Mouse (Mus musculus) brown adipose tissue, adult 24 weeks (tissue): ENCODE measurements around the gene Neurod4. TPM values are rescaled to one million over a fixed set of nuclear protein-coding genes. Genes with fewer than 3 reads are reported as not detected.
"Not testable (repeated sequence)": the region's sequence is repeated elsewhere in the genome, so short reads cannot be mapped to it uniquely, and the experiment has no call there.

Experiments used
- H3K27ac ChIP-seq: fragments of 200-500 bp; replicated peaks from 2 replicates; pipeline ENCODE4 v1.5.1; 2012; ENCODE audit warnings: low read depth, mild to moderate bottlenecking, low read length
- H3K4me1 ChIP-seq: fragments of 200-500 bp; 2 replicates; pipeline ENCODE4 v1.6.1; 2012; ENCODE audit warnings: low read length, mixed read lengths; ENCODE audit not compliant: control insufficient read depth, insufficient read depth, insufficient read length
- H3K4me3 ChIP-seq: fragments of 200-500 bp; 2 replicates; pipeline ENCODE4 v1.5.1; 2012; ENCODE audit warnings: low read depth, mild to moderate bottlenecking, low read length, moderate library complexity; ENCODE audit not compliant: insufficient read depth
- polyA plus RNA-seq: library from polyadenylated mRNA; stranded (reverse); fragments of >200 nt; gene quantifications from 2 replicates; pipeline ENCODE4 v1.2.4, GENCODE M21; 2012; ENCODE audit not compliant: missing spikeins, insufficient read depth, insufficient read length

The Neurod4 gene
- not detected in 2 replicates for polyA plus RNA-seq

DNA sequence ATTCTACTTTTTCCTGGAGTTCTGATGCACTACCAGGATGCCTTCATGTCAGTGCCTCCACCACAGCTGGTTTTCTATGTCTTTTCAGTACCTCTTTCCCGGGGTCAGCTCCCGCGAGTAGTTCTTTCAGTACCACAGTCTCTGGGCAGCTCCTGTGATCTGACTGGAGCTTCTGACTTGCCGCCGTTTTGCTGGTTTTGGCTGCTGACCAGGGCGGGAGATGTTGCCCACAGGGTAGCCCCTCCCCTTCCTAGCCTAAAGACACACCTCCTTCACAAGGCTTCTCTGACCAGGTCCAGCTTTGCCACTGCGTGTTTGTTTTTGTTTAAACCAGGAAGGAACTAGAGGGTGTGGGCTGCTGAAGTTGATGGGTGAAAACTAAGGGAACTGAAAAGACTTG, at the start of gene Neurod4:
TSS of gene Neurod4 (minus strand) at position 175 of the 400 bp plus-strand sequence.
- no peak within 1 kb of the TSS for H3K4me3 ChIP-seq
- H3K27ac ChIP-seq = no peak within 1 kb of the TSS
- no peaks in the 10 kb centered on the region for H3K4me1 ChIP-seq

DNA sequence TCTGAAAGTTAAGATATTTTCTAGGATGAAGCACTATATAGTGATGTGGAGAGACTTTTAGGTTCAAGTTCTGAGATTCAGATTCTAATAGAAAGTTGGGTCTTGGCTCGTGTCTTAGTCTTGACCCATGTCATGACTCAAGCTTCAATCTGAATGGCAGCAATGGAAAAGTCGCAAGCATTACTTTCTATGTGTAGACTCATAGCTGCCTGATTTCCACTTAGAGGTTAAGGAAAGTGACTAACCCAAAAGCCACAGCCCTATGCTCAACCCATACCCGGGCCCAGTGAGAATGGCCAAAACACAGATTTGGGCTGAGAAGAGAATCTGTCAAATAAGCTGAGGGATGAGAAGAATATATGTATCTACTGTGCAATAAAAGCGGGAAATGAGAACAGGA, 44.2 kb upstream of the Neurod4 start:
- no peak overlapping the region for H3K27ac ChIP-seq
- no peaks in the 10 kb centered on the region for H3K4me1 ChIP-seq
- H3K4me3 ChIP-seq = no peak overlapping the region

DNA sequence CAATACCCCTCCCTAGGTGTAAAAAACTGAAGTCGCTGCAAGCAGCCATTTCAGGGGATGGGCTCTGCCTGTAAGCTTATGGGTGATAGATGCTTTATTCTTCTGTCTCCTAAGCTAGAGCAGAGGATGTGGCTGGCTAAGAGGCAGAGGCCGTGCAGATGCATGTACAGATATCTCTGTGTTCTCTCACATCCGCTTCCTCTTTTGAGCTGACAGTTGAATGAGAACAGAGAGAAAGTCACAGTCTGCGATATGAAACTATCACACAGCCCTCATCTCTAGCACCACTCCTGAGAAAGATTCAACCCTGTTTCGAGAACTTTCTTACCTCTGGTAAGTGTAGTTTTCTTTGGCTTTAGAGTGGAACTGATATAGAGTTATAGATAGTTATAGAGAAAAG, 42.6 kb upstream of the Neurod4 start, which contains the start of gene Tespa1:
TSS of gene Tespa1 (plus strand) at position 234 of the 400 bp plus-strand sequence.
- no peaks in the 10 kb centered on the region for H3K4me1 ChIP-seq
- H3K27ac ChIP-seq = no peak within 1 kb of the TSS
- H3K4me3 ChIP-seq = no peak within 1 kb of the TSS

DNA sequence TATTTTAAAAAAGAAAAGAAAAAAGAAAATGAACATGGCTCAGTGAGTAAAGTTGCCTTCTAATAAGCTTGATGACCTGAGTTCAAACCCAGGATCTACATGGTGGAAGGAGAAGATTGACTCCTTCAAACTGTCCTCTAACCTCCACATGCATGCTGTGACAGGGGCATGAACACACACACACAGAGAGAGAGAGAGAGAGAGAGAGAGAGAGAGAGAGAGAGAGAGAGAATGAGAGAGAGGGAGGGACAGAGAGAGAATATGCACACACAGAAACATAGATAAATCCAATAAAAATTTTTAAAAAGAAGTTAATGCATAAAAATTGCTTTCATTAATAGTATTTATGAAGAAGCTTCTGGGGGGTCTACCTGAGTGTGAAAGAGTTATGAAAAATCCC, 42.0 kb upstream of the Neurod4 start:
- H3K4me3 ChIP-seq = no peak overlapping the region
- no peaks in the 10 kb centered on the region for H3K4me1 ChIP-seq
- H3K27ac ChIP-seq = no peak overlapping the region

DNA sequence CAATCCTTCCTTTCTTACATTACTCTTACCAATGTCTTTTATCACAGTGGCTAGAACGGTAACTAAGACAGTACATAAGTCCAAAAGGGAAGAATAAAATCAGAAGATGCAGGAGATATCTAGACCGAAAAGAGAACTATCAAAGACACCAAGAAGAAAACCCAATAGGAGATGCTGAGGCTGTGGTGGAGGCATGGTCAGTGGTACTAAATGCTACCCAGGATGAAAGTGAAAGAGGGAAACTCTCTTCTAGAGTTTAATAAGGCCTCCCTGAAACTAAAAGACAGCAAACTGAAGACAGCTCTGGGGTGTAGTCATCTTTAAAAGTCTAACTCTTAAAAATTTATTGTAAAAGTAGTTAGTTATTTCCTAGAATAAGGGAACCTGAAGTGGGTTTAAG, 40.7 kb upstream of the Neurod4 start:
- no peaks in the 10 kb centered on the region for H3K4me1 ChIP-seq
- no peak overlapping the region for H3K27ac ChIP-seq
- H3K4me3 ChIP-seq = no peak overlapping the region

DNA sequence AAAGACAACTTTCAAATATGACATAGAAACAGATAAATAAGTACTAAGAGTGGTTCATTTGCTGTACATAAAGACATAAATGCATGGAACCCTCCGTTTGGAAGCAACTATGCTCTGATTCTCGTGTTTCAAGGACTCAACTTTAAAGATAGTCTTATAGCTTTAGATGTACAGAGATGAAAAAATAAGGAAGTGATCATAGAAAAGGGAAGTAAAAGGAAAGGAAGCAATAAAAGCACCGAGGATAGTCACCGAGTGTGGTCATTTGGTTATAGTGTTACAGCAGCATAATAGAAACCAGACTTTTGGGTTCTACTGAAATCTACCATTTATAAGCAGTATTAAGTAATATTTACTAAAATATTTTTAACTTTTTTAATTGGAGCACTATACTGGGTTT, 38.7 kb upstream of the Neurod4 start:
- Histone ChIP-seq H3K4me3 (no peak overlapping the region), H3K27ac (no peak overlapping the region)

DNA sequence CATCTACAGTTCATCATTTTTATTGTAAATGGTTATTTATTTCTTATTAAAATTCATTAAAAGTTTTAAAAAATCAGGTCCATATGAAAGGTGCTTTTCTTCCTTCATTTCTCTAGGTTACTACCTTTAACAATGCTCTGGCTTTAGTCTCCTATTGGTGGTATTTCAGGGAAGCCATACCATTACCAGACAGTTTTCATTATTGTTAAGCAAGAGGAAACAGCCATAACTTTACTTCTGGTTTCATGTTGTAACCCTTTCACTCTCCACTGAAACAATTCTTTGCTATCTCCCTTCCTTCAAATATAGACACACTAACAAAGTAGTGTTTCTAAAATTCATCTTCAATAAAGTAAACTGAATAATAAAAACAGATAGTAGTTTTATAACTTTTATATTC, 35.8 kb upstream of the Neurod4 start:
- Histone ChIP-seq H3K27ac (no peak overlapping the region), H3K4me1 (no peaks in the 10 kb centered on the region), H3K4me3 (no peak overlapping the region)

More for the DNA sequence above, 38.7 kb upstream of the Neurod4 start:
- H3K4me1 ChIP-seq = no peaks in the 10 kb centered on the region

DNA sequence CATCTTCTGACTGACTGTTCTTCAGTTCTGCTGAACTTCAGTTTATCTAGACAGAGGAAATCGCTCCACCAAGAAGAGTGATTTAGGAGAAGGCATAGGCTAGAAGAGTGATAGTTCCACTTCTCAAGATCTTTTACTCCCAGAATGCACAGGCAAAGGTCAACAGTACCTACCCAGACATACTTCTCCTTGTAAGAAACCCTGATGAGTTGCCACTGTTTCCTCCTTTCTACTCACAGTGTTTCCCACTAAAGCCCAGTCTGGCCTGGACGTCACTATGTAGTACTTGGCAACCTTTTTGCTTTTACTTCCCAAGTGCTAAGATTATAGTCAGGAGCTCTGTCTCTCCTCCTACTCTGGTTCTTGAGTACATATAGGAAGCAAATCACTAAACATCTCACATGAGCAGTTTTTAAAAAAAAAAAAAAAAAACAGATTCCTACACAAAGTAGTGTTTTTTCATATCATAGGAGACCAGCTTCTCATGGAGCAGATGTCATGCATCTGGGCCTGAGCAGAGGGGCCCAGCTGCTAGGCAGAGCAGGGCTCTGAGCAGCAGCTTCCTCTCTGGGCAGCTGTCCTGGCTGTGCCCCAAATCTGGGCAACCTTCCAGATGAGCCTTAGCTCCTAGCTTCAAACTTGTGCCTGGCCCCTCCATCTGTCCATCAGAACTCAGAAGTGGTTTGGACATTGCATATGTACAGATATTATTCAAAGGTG, 34.2 kb upstream of the Neurod4 start:
- no peaks in the 10 kb centered on the region for H3K4me1 ChIP-seq
- no peak overlapping the region for H3K27ac ChIP-seq
- no peak overlapping the region for H3K4me3 ChIP-seq

DNA sequence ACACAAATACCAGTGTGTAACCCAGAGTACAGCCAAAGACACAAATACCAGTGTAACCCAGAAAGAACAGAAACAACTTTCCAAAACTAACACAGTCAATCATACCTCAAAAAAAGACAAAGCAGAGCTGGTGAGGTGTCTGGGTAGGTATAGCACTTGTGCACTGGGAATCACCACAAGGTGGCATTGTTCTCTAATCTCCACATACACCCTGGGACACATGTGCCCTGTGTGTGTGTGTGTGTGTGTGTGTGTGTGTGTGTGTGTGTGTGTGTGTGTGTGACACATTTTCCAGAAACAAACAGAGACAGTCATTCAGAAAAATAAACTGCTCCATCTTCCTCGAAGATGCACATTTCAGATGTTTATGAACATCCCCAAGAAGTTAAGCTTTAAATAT, 33.5 kb upstream of the Neurod4 start:
- H3K4me3 ChIP-seq = no peak overlapping the region

DNA sequence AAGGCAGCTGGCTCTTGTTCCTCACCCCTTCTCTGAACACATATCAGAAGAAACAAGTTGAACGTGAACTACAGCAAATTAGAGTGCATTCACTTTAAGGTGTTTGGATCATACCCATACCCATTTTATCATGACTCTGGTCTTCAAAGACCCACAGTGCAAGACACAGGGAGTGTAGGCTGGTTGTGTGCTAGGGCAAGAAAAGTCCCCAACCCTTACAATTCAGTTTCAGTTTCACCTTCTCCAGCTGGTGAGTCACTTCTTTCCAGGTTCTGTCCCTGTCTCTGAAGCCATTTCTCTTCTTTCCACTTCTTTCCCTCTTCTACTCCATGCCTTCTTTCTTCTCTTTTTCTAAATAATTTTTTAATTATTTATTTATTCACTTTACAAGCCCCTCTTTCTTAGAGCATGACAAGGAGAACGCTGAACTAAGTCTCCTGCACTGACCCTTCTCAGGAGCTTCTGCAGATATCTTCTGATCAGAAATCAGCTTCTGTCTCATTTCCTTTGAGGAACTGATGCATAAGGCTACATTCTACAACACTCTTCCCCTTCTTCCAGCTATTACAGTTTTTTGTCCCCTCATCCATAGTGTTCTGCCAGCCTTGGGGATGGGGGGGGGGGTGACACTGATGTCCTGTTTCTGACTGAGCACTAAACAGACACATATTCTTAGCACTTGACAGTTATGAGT, 31.6 kb upstream of the Neurod4 start:
- Histone ChIP-seq H3K27ac (no peak overlapping the region), H3K4me1 (no peaks in the 10 kb centered on the region), H3K4me3 (no peak overlapping the region)

More for the DNA sequence above, 33.5 kb upstream of the Neurod4 start:
- no peak overlapping the region for H3K27ac ChIP-seq
- no peaks in the 10 kb centered on the region for H3K4me1 ChIP-seq

DNA sequence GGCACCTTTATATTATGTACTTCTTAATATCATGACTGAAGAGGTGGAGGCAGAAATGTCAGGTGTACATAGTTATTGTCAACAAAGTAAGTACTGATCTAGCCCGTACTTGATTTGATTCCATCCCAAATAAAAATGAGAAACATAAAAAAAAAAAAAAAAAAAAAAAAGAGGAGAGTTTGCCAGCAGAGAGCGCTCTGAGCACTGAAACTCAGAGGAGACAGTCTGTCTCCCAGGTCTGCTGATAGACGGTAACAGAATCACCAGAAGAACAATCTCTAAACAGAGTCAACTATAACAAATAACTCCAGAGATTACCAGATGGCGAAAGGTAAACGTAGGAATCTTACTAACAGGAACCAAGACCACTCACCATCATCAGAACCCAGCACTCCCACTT, 24.1 kb upstream of the Neurod4 start:
- not testable (repeated sequence) for H3K4me1 ChIP-seq, H3K4me3 ChIP-seq, H3K27ac ChIP-seq

DNA sequence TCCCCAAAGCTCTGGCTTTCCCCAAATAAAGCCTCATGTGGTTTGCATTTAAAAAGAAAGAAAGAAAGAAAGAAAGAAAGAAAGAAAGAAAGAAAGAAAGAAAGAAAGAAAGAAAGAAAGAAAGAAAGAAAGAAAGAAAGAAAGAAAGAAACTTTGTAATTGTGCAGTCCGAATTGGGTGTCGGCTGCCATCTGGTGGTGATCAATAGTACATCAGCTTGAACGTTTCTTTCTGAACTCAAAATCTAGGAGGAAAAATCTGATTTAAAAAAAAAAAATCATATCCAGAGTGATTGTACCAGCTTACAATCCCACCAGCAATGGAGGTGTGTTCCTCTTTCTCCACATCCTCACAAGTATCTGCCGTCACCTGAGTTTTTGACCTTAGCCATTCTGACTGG, 18.7 kb upstream of the Neurod4 start:
- H3K4me1 ChIP-seq, H3K27ac ChIP-seq, H3K4me3 ChIP-seq: not testable (repeated sequence)

DNA sequence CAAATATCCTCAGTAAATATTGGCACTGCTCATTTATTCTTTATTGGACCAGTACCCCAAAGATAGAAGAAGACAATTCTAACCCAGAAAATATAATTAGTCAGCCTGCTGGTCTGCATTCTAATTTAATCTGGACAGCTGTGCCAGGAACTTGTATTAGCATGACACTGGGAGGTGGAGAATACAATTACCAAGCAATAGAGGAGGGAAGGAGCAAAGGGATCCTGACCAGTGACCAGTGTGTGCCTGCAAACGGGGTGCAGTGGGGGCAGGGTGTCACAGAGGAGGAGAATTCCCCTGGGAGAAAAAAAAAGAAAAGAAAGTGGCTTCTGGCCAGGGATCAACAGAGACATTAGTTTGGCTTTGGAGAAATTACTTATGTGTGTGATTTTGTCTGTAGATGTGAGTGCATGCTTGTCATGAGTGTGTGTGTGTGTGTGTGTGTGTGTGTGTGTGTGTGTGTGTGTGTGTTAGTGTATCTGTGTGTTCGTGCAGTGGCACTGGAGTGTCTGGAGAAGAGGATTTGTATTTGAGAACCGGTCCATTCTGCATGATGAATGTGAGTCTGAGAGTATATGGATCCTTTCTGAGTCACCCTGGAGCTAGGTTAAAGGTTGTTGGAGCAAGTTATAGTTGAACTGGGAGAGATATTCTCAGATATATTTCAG, 13.8 kb upstream of the Neurod4 start:
- no peak overlapping the region for H3K27ac ChIP-seq
- no peaks in the 10 kb centered on the region for H3K4me1 ChIP-seq
- H3K4me3 ChIP-seq = no peak overlapping the region

DNA sequence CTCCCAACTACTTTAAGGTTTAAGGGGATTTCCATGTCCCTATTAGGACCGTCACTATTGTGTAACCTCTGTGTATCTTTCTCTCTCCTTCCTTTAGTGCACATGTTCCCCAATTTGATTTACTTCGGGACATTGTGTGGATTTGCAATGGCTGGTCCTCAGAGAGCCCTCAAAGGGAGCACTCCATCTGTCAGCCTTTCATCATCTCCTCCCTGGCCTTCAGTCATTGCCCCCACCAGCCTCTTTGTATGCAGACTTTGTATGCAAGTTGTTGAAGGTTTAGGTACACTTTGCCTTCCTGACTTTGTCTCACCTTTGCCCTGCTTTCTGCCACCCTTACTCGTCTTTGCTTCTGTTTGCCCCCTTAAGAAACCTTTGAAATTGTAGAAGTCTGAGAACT, 8.0 kb upstream of the Neurod4 start:
- no peaks in the 10 kb centered on the region for H3K4me1 ChIP-seq
- H3K4me3 ChIP-seq = no peak overlapping the region
- no peak overlapping the region for H3K27ac ChIP-seq

DNA sequence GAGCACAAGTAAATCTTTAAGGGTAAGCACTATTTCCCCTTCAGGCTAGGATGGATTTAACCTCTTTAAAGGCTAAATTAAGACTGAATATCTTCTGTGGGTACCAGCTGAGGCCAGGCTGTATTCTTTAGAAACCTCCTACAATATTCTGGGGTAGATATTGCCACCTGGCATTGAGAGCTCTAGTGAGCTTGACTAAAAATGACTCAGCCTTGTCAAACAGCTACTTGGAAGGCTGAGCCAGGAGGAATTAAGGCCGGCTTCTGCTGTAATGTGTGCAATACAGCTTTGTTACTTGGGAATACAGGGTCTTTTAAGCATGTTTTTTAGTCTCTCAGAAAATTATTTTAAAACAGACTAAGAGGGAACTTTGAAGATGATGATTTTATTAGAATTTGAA, 7.2 kb upstream of the Neurod4 start:
- no peak overlapping the region for H3K4me3 ChIP-seq
- no peaks in the 10 kb centered on the region for H3K4me1 ChIP-seq
- no peak overlapping the region for H3K27ac ChIP-seq
